Mouse (Mus musculus) neutrophil, adult 5-6 weeks (primary cell): Measurements from ENCODE around the gene Amd1. TPM values are rescaled to one million over a fixed set of nuclear protein-coding genes. Genes with fewer than 3 reads are reported as not detected.

Source experiments
- ATAC-seq: fragments of 151-379, 151-347 bp; 2 replicates; pipeline ENCODE4 v1.8.0; 2017; ENCODE audit warnings: mild to moderate bottlenecking, moderate TSS enrichment; ENCODE audit not compliant: insufficient number of reproducible peaks, poor library complexity, low FRiP score, severe bottlenecking; ENCODE audit errors: extremely low read depth
- total RNA-seq: library from RNA; stranded (forward); fragments of 200-1000 nt; gene quantifications from 2 replicates; pipeline ENCODE4 v1.2.3, GENCODE M21; 2017

Amd1 gene
- total RNA-seq, 1 experiment from 2014 or later: 62.4 TPM

GRCm38 (mm10) chr10:40307826-40308583 lies 6.0 kb upstream of the Amd1 start:
- no peak for ATAC-seq

GRCm38 (mm10) chr10:40305989-40306388 lies 4.0 kb upstream of the Amd1 start:
- ATAC-seq: no peak

- 0 out of 2 replicates have a peak, but pooled peaks have one; percentile 0 for ATAC-seq
Observed at GRCm38 (mm10) chr10:40301181-40302075, 558 bp downstream of the Amd1 start.

DNA sequence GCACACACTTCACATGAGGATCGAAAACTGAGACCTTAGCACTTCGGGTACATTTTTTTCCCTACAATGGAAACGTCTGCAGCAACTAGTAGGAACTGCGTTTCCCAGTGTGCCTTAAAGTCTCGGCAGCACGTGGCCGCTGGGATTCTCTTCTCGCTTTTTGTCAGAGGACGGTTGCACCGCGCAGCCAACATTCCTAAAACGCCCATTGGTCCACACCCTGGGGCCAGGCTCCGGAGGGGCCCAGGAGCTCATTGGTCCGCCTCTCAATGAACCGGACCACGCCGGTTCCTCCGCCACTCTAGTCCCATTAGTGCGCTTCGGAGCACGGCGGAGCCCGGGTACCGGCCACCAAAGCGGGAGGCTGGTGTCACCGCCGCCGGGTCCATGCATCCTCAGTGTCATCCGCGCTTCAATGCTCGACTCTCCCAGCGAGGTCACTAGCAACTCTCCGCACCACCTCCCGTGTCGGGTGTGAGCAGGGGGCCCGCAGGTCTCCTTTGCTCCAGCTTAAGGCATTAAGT lies 1.3 kb downstream of the Amd1 start:
- peak; percentile 28 for ATAC-seq

- no peak for ATAC-seq
Observed at GRCm38 (mm10) chr10:40292640-40293039, 9.3 kb downstream of the Amd1 start.

DNA sequence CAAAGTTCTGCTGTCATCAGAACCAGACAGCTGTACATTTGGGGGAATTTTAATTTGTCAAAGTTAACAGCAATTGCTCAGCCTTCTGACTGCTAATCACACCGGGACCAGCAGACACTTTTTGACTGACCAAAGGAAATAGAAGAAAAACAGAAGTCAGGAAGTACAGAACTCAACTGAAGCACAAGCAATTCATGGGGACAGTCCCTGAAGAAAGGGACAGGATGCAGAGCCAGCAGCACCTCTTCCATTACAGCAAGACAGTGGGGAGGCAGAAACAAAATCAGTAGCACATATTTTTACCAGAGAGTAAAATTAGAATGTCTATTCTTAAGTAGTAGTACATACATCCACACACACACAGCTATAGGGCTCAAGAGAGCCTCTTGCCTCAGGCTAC lies 15.2 kb downstream of the Amd1 start:
- no peak for ATAC-seq

GRCm38 (mm10) chr10:40285571-40285970 lies 16.4 kb downstream of the Amd1 start:
- no peak for ATAC-seq

- no peak for ATAC-seq
Observed at GRCm38 (mm10) chr10:40284997-40285396, 17.0 kb downstream of the Amd1 start.

DNA sequence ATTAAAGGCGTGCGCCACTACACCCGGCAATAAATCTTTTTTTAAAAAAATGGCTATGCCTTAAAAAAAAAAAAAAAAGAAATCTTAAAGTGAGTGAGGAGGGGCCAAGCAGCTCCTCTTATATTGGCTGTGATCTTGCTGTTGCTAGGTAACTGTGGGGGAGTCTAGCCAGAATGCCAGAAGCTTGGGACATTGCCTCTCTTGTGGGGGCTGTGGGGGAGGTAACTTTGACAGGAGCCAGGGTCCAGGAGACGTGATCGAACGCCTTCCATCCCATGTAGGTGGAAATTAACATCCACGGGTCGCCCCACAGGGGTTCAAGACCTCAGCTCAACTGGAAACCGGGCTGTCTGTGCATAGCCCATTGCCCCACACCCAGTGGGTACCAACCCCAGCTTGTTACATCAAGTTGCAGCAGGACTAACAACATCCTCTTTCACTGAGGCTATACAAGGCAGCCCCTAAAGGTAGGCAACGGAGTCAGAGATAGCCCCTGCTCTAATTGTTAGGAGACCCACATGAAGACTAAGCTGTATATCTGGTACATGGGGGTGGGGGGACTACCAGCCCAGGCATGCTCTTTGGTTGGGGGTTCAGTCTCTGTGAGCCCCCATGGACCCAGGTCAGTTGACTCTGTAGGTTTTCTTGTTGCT lies 17.7 kb downstream of the Amd1 start:
- no peak for ATAC-seq

GRCm38 (mm10) chr10:40283636-40284035 lies 18.4 kb downstream of the Amd1 start:
- ATAC-seq: no peak

GRCm38 (mm10) chr10:40281565-40281964 lies 20.4 kb downstream of the Amd1 start:
- no peak for ATAC-seq

- ATAC-seq: no peak
Observed at GRCm38 (mm10) chr10:40278317-40278716, 23.7 kb downstream of the Amd1 start.

- peak; percentile 95 for ATAC-seq
Observed at GRCm38 (mm10) chr10:40275991-40276390, 26.0 kb downstream of the Amd1 start.

GRCm38 (mm10) chr10:40273938-40274337 lies 28.0 kb downstream of the Amd1 start:
- no peak for ATAC-seq

DNA sequence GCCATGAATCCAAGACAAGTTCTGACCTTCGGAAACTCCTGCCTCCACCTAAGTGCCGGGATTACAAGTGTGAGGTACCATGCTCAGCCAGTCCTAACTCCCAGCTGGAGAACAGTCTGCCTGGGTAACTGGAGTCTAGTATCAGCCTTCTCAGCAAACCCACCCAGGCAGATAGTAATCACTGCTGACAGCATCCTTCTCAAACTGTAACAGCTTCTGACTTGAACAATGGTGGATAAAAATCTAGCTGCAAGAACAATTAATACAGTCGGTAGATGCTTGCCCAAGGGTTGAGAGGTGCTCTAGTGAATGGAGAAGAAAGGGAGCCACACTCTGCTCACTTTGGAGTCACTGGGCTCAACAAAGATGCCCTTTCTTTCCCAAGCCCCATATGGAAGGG lies 30.8 kb downstream of the Amd1 start:
- no peak for ATAC-seq

- no peak for ATAC-seq
Observed at GRCm38 (mm10) chr10:40264920-40265319, 37.1 kb downstream of the Amd1 start.

GRCm38 (mm10) chr10:40263691-40264090 lies 38.3 kb downstream of the Amd1 start:
- no peak for ATAC-seq

GRCm38 (mm10) chr10:40262200-40262599 lies 39.8 kb downstream of the Amd1 start:
- ATAC-seq: no peak

DNA sequence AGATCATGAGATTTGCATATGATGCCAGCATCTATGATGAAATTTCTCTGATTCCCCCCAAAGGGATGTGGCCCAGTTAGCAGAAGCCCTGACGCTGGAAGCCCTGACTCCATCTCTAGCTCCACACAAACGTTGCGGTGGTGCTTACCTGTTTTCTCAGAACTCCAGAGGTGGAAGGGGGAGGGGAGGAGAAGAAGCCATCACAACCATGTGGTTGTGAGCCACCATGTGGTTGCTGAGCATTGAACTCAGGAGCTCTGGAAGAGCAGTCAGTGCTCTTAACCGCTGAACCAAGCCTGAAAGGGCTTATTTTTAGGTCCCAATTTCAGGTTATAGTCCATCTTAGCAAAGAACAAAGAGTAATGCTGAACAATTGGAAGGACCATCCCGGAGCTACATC lies 41.7 kb downstream of the Amd1 start:
- no peak for ATAC-seq
